Mouse (Mus musculus): ENCODE data around the gene Grk5.
A peak's percentile ranks its signal among the peaks of the same experiment; 100 is the strongest.

Grk5 gene

GRCm38 (mm10) chr19:61080251-61080749 is 190.8 kb downstream of the Grk5 start:
- DNase-seq, result no peak

- no peak for DNase-seq
Measured at GRCm38 (mm10) chr19:61083006-61083405, 193.5 kb downstream of the Grk5 start.

GRCm38 (mm10) chr19:61084149-61084940 is 194.8 kb downstream of the Grk5 start:
- peak; percentile 86 for DNase-seq

DNA sequence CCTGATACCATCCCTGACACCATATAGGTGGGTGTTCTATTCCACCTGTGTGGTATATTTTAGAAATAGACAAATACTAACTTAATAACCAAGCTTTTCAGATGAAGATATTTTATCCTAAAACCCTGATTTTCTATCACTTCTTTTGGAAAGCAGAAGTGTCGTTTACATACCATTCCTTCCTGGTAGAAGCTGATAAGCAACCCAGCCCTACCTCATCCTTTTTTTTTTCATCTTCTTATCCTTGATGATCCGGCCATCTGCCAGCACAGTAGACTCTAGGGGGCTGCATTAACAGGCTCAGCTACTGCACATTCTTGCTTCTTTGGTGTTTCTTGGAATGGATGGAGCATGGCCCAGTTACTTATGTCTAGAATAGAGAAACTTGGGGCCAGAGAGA is 195.7 kb downstream of the Grk5 start:
- DNase-seq, result no peak

- no peak for DNase-seq
Measured at GRCm38 (mm10) chr19:61087781-61088180, 198.2 kb downstream of the Grk5 start.

DNA sequence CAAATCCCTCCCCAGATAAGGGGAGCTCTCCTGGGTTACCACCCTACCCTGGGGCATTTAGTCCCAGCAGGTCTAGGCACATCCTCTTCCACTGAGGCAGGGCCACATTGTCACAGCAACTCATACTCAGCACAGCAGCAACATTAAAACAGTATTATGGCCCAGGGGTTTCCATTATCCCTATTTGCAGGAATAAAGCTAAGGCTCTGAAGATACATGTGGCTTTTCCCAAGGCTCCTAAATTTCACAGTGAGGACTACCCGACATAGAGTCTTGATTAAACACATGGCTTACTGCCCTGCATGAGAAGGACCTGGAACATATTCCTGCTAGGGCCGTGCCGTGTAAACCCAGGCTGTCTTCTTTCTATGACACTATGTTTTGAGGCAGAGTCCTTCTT is 199.5 kb downstream of the Grk5 start:
- no peak for DNase-seq

GRCm38 (mm10) chr19:61090541-61090940 is 201.0 kb downstream of the Grk5 start:
- no peak for DNase-seq

GRCm38 (mm10) chr19:61096776-61097175 is 207.2 kb downstream of the Grk5 start:
- DNase-seq, result no peak

GRCm38 (mm10) chr19:61097764-61098163 is 208.2 kb downstream of the Grk5 start:
- DNase-seq, result no peak

GRCm38 (mm10) chr19:61110184-61110583 is 220.6 kb downstream of the Grk5 start:
- DNase-seq, result no peak

DNA sequence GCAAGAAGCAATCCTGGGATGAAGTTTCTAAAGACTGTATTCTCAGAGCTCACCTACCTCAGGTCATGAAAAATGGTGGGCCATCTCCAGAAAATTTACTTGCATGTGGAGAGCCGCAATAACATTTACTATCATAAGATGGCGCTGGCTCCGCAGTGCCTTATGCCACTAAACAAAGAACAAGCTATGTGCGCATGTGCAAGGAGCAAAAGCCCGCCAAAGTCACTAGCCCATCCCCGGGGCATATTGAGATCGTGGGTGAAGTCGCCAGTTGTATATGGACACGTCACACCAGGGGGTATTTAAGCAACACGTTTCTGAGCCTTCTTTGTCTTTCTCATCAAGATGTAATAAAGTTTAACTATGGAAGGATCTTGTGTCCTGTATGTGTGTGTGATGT is 241.5 kb downstream of the Grk5 start:
- no peak for DNase-seq

GRCm38 (mm10) chr19:61138655-61139054 is 249.1 kb downstream of the Grk5 start:
- DNase-seq, result no peak

DNA sequence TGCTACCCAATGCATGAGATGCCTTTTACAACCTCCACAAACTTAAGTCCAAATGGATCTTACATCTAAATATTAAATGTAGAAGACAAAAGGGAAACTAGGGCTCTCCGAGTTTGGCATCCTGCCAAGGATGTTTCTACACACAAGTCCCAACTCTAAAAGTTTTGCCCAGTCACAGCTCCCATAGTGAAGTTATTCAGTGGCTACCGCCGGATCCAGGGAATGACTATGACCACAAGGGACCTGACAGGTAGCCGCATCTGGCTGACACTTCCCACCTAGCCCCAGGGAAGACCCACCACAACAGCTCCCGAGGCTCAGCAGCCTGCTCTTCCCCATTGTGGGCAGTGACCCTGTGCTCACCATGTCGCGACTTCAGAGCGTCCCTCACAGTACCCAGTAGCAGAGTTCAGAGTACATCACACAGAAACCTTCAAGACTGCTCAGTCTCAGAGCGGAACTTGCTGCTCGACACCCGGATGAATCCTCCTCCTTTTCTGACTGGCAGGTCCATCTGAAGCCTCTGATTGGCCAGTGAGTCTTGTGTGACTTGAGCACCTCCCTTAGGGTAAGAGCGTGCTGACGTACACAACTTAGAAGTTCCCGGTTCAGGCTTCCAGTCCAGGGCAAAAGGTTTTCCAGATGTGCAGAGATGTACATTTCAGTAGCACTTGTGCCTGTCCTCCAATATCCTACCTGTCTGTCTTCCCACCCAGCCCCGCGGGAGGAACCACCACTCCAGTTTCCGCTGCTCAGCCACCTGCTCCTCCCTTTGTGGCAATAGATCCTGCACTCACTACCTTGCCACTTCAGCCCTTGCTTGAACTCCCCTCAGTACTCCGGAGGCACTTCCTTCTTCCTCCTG is 251.0 kb downstream of the Grk5 start, which contains the start of gene Zfp950:
Gene Zfp950, minus strand, starts transcription at position 499 of the 865 bp plus-strand sequence.
- peak; percentile 73 for DNase-seq

DNA sequence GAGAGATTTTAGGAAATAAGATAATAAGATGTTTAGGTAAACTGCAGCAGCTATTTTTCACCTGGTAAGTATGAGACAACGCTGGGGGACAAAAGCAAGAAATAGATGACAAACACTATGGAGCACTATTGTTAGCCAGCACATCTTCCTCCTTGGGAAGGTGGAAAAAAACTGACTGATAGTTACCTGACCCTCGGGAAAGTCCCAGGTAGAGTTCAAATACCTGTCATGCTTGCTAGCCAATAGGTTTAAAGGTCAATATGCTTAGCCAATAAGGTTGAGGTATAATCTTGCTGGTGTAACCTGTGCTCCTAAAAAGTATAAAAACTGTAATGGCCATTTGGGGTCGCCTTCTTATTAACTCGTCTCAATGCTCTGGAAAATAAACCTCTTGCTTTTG is 251.8 kb downstream of the Grk5 start:
- no peak for DNase-seq
